Mouse (Mus musculus): ENCODE data around the gene Irgq.
"Not testable (repeated sequence)": the region's sequence is repeated elsewhere in the genome, so short reads cannot be mapped to it uniquely, and the experiment has no call there.

Irgq gene

GRCm38 (mm10) chr7:24530062-24530931, at the start of gene Irgq:
Irgq (plus strand) TSS chr7:24530689.
- DNase-seq (ENCODE audit: low spot score): peak; percentile 100

GRCm38 (mm10) chr7:24480986-24481473, 49.5 kb upstream of the Irgq start:
- DNase-seq (ENCODE audit: low spot score): no peak

GRCm38 (mm10) chr7:24481474-24482207, 48.8 kb upstream of the Irgq start, which contains the start of gene Cadm4:
Cadm4 (plus strand) TSS chr7:24482023.
- peak; percentile 88 for DNase-seq (ENCODE audit: low spot score)

GRCm38 (mm10) chr7:24482208-24483020, 48.1 kb upstream of the Irgq start:
- DNase-seq (ENCODE audit: low spot score): no peak

GRCm38 (mm10) chr7:24483291-24483690, 47.2 kb upstream of the Irgq start:
- not testable (repeated sequence) for DNase-seq (ENCODE audit: low spot score)

- no peak for DNase-seq (ENCODE audit: low spot score)
Observed at GRCm38 (mm10) chr7:24485481-24485880, 45.0 kb upstream of the Irgq start.

- DNase-seq (ENCODE audit: low spot score): no peak
Observed at GRCm38 (mm10) chr7:24486654-24487130, 43.8 kb upstream of the Irgq start.

GRCm38 (mm10) chr7:24487403-24487802, 43.1 kb upstream of the Irgq start:
- no peak for DNase-seq (ENCODE audit: low spot score)

GRCm38 (mm10) chr7:24488303-24488702, 42.2 kb upstream of the Irgq start:
- no peak for DNase-seq (ENCODE audit: low spot score)

- DNase-seq (ENCODE audit: low spot score): peak; percentile 73
Observed at GRCm38 (mm10) chr7:24499856-24500577, 30.5 kb upstream of the Irgq start.

- peak; percentile 41 for DNase-seq (ENCODE audit: low spot score)
Observed at GRCm38 (mm10) chr7:24500929-24501328, 29.6 kb upstream of the Irgq start.

- DNase-seq (ENCODE audit: low spot score): no peak
Observed at GRCm38 (mm10) chr7:24501492-24501891, 29.0 kb upstream of the Irgq start.

- DNase-seq (ENCODE audit: low spot score): no peak
Observed at GRCm38 (mm10) chr7:24504004-24504403, 26.5 kb upstream of the Irgq start.

- DNase-seq (ENCODE audit: low spot score): peak; percentile 67
Observed at GRCm38 (mm10) chr7:24504868-24505267, 25.6 kb upstream of the Irgq start.

GRCm38 (mm10) chr7:24505447-24506064, 24.9 kb upstream of the Irgq start:
- no peak for DNase-seq (ENCODE audit: low spot score)

- DNase-seq (ENCODE audit: low spot score): no peak
Observed at GRCm38 (mm10) chr7:24506065-24506459, 24.4 kb upstream of the Irgq start.

GRCm38 (mm10) chr7:24506476-24506837, 24.0 kb upstream of the Irgq start:
- no peak for DNase-seq (ENCODE audit: low spot score)

- peak; percentile 91 for DNase-seq (ENCODE audit: low spot score)
Observed at GRCm38 (mm10) chr7:24506838-24507725, 23.4 kb upstream of the Irgq start, which contains the start of gene Zfp428. Zfp428 (plus strand) TSS chr7:24507006.

GRCm38 (mm10) chr7:24507726-24508114, 22.8 kb upstream of the Irgq start:
- no peak for DNase-seq (ENCODE audit: low spot score)

- no peak for DNase-seq (ENCODE audit: low spot score)
Observed at GRCm38 (mm10) chr7:24512355-24512754, 18.1 kb upstream of the Irgq start, which contains the start of gene AC161166.1. AC161166.1 (minus strand) TSS chr7:24512455.
